Comparison of ENCODE assay signal across 7 mouse cellular contexts in genomic region chr13:67269383-67270065, GRCm38 (mm10). TPM values are rescaled to one million over a fixed set of nuclear protein-coding genes. Genes with fewer than 3 reads are reported as not detected.
DNase-seq lines count a peak whose midpoint lies in the region; ATAC-seq and TF ChIP-seq lines count a peak whose summit lies in the region.
"Not testable (repeated sequence)": the region's sequence is repeated elsewhere in the genome, so short reads cannot be mapped to it uniquely, and the experiment has no call there.

No protein-coding gene starts in this region.

- peak overlapping the region; percentile 74; the same call in 1 of the 2 replicates for H3K9ac ChIP-seq in heart, embryonic 12.5 days
- H3K9ac ChIP-seq in intestine, embryonic 14.5 days (ENCODE audit: low read length): peak overlapping the region; percentile 57; the same call in 1 of the 2 replicates
- H3K9ac ChIP-seq in limb, embryonic 15.5 days: not testable (repeated sequence)
- H3K9ac ChIP-seq in neural tube, embryonic 15.5 days (replicated peaks): peak overlapping the region; percentile 75

- peak; percentile 42; the same call in 1 of the 2 replicates for ATAC-seq in heart, embryonic 12.5 days (ENCODE audit: insufficient number of reproducible peaks, low FRiP score)
- ATAC-seq in intestine, embryonic 14.5 days (replicated peaks; ENCODE audit: low FRiP score, low TSS enrichment, low read depth): peak; percentile 56
- not testable (repeated sequence) for ATAC-seq in limb, embryonic 15.5 days (ENCODE audit: insufficient number of reproducible peaks, low FRiP score, low TSS enrichment, low read depth)
- peak; percentile 78 for ATAC-seq in neural tube, embryonic 15.5 days (ENCODE audit: low FRiP score)

- WGBS in heart, embryonic 12.5 days: 41% methylated on average over 9 of the region's 9 CpGs
- WGBS in intestine, embryonic 14.5 days: 47% methylated on average over 8 of the region's 9 CpGs
- WGBS in limb, embryonic 15.5 days: 41% methylated on average over 8 of the region's 9 CpGs
- 52% methylated on average over 8 of the region's 9 CpGs for WGBS in neural tube, embryonic 15.5 days

- not testable (repeated sequence) for H3K27me3 ChIP-seq in heart, embryonic 12.5 days (replicated peaks); intestine, embryonic 14.5 days (replicated peaks; ENCODE audit: control insufficient read depth, insufficient read depth, low read length); limb, embryonic 15.5 days; megakaryocyte, embryonic 14.5 days (replicated peaks); neural tube, embryonic 15.5 days (replicated peaks)

- peak overlapping the region; percentile 84 for H3K4me2 ChIP-seq in heart, embryonic 12.5 days
- peak overlapping the region; percentile 74 for H3K4me2 ChIP-seq in intestine, embryonic 14.5 days (ENCODE audit: low read length)
- peak overlapping the region; percentile 64 for H3K4me2 ChIP-seq in limb, embryonic 15.5 days
- peak overlapping the region; percentile 81 for H3K4me2 ChIP-seq in neural tube, embryonic 15.5 days

- peak overlapping the region; percentile 80 for H3K4me3 ChIP-seq in embryonic fibroblast, embryonic 13.5 days (ENCODE audit: insufficient read depth, low read length)
- H3K4me3 ChIP-seq in heart, embryonic 12.5 days: peak overlapping the region; percentile 79
- peak overlapping the region; percentile 76 for H3K4me3 ChIP-seq in intestine, embryonic 14.5 days (ENCODE audit: low read depth, low read length)
- H3K4me3 ChIP-seq in limb, embryonic 15.5 days: peak overlapping the region; percentile 75
- peak overlapping the region; percentile 96 for H3K4me3 ChIP-seq in megakaryocyte, embryonic 14.5 days (replicated peaks)
- H3K4me3 ChIP-seq in neural tube, embryonic 15.5 days (replicated peaks): peak overlapping the region; percentile 78

- TF ChIP-seq POLR2A in embryonic fibroblast, embryonic 13.5 days (IDR thresholded peaks at IDR 0.05; ENCODE audit: low read depth, low read length): not testable (repeated sequence)

- not testable (repeated sequence) for H3K4me1 ChIP-seq in embryonic fibroblast, embryonic 13.5 days (ENCODE audit: control insufficient read depth, insufficient read depth, low read length); heart, embryonic 12.5 days (replicated peaks); intestine, embryonic 14.5 days (replicated peaks; ENCODE audit: control insufficient read depth, insufficient read depth, low read length); limb, embryonic 15.5 days; megakaryocyte, embryonic 14.5 days
- peaks cover 13% of the 10 kb centered on the region for H3K4me1 ChIP-seq in neural tube, embryonic 15.5 days

- H3K36me3 ChIP-seq in heart, embryonic 12.5 days; intestine, embryonic 14.5 days (ENCODE audit: control insufficient read depth, insufficient read depth, low read length); limb, embryonic 15.5 days; neural tube, embryonic 15.5 days: not testable (repeated sequence)
- H3K36me3 ChIP-seq in megakaryocyte, embryonic 14.5 days (replicated peaks; ENCODE audit: low read length): peaks cover 13% of the 10 kb centered on the region

- H3K9me3 ChIP-seq in heart, embryonic 12.5 days (replicated peaks); intestine, embryonic 14.5 days (ENCODE audit: control insufficient read depth, low read length); limb, embryonic 15.5 days; megakaryocyte, embryonic 14.5 days; neural tube, embryonic 15.5 days (replicated peaks): not testable (repeated sequence)

- not testable (repeated sequence) for TF ChIP-seq CTCF in embryonic fibroblast, embryonic 13.5 days (IDR thresholded peaks at IDR 0.05; ENCODE audit: borderline replicate concordance, insufficient read depth, low read length)

- H3K27ac ChIP-seq in embryonic fibroblast, embryonic 13.5 days (ENCODE audit: insufficient read depth, low read length); heart, embryonic 12.5 days (ENCODE audit: poor library complexity, severe bottlenecking); intestine, embryonic 14.5 days (ENCODE audit: low read depth): not testable (repeated sequence)
- H3K27ac ChIP-seq in limb, embryonic 15.5 days: 0 out of 2 replicates have a peak overlapping the region, but pooled peaks have one; percentile 38
- peak overlapping the region; percentile 77 for H3K27ac ChIP-seq in neural tube, embryonic 15.5 days (replicated peaks)

- peak; percentile 23 for DNase-seq in brain, adult 2 months (ENCODE audit: low read depth, low spot score)
- not testable (repeated sequence) for DNase-seq in intestine, embryonic 14.5 days (ENCODE audit: low spot score)

RNA-seq across cellular contexts. Expression of gene Zfp458, which starts 8.7 kb away (rescaled TPM):
- 3.3 and 4.6 TPM in 2 replicates for polyA plus RNA-seq in embryonic fibroblast, embryonic 13.5 days (2011; ENCODE audit: insufficient read length, low read depth, missing spikeins)
- 1.7 and 1.9 TPM in 2 replicates for polyA plus RNA-seq in heart, embryonic 12.5 days (2016; fragmentation: Nextera tagmentation; extraction: Ambion mirVana)
- polyA plus RNA-seq in intestine, embryonic 14.5 days (2014; fragmentation: Nextera tagmentation; extraction: Ambion mirVana): 1.9 and 2.6 TPM in 2 replicates
- polyA plus RNA-seq in limb, embryonic 15.5 days (2015; fragmentation: Nextera tagmentation; extraction: Ambion mirVana): 2.0 and 2.1 TPM in 2 replicates
- 0.06 TPM in 1 of 2 replicates, not detected in the other for polyA plus RNA-seq in megakaryocyte, embryonic 14.5 days (2012; ENCODE audit: insufficient read depth, low replicate concordance)
- polyA plus RNA-seq in neural tube, embryonic 15.5 days (2015; fragmentation: Nextera tagmentation; extraction: Ambion mirVana): 4.8 and 4.9 TPM in 2 replicates

RNA-seq across cellular contexts. Expression of gene Zfp457, which starts 36.8 kb away (rescaled TPM):
- polyA plus RNA-seq in embryonic fibroblast, embryonic 13.5 days (2011; ENCODE audit: insufficient read length, low read depth, missing spikeins): 0.57 and 1.6 TPM in 2 replicates
- polyA plus RNA-seq in heart, embryonic 12.5 days (2016; fragmentation: Nextera tagmentation; extraction: Ambion mirVana): 0.45 and 0.78 TPM in 2 replicates
- 0.70 and 0.90 TPM in 2 replicates for polyA plus RNA-seq in intestine, embryonic 14.5 days (2014; fragmentation: Nextera tagmentation; extraction: Ambion mirVana)
- 0.42 and 0.50 TPM in 2 replicates for polyA plus RNA-seq in limb, embryonic 15.5 days (2015; fragmentation: Nextera tagmentation; extraction: Ambion mirVana)
- not detected in 2 replicates for polyA plus RNA-seq in megakaryocyte, embryonic 14.5 days (2012; ENCODE audit: insufficient read depth, low replicate concordance)
- polyA plus RNA-seq in neural tube, embryonic 15.5 days (2015; fragmentation: Nextera tagmentation; extraction: Ambion mirVana): 1.7 and 2.0 TPM in 2 replicates
